Mouse (Mus musculus) embryo, embryonic 9.5 days (tissue): ENCODE data around the gene C87499.

ENCODE experiments used
- DNase-seq: peaks from one replicate; pipeline ENCODE4 v3.0.0-alpha.2; 2017; ENCODE audit errors: extremely low spot score

C87499 gene

DNA sequence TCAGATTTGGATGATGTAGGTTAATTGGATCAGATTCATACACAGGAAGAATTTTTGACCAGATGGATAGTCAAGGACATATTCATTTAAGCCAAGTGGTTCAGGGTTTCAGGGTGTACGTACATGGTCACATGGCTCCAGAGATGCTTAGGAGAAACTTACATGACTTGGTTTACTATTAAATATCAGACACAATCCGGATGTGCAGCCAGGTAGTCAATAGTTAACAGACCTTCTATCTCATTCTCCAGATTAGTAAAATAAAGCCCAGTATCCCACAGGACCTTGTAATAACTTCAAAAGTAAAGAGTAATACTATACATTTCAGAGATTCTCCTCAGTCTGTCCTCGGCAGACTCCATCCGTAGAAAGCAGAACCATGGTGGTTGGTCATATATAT, at the start of gene C87499:
C87499 (minus strand) TSS at position 101 of the 400 bp plus-strand sequence.
- no peak for DNase-seq

DNA sequence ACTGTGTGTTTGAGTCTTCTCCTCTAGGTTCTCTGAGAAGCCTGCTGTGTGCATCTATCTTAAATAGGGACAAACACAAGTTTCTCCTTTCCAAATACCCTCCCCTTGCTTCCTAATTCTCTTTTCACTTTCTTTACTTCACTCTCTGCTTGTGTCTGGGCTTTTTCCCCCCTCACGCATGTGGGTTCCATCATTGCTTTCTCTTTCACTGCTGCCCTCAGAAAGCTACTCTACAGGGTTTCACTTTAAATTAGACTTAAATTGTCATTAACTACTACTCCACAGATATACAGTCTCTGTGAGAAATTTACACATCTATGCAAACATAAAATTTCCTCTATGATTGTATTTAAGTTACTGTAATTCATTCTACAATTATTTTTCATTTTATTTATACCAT, 49.6 kb upstream of the C87499 start, which contains the start of gene Ifna2:
Ifna2 (minus strand) TSS at position 101 of the 400 bp plus-strand sequence.
- no peak for DNase-seq

GRCm38 (mm10) chr4:88681353-88681752, 47.1 kb upstream of the C87499 start:
- no peak for DNase-seq

GRCm38 (mm10) chr4:88680362-88680761, 46.2 kb upstream of the C87499 start:
- DNase-seq: peak; percentile 5

- no peak for DNase-seq
These were observed 42.6 kb upstream of the C87499 start, which contains the start of gene Ifna16 for GRCm38 (mm10) chr4:88676824-88677223. Gene Ifna16, minus strand, starts transcription at chr4:88676924.

GRCm38 (mm10) chr4:88655461-88655860, 21.2 kb upstream of the C87499 start:
- DNase-seq: no peak

DNA sequence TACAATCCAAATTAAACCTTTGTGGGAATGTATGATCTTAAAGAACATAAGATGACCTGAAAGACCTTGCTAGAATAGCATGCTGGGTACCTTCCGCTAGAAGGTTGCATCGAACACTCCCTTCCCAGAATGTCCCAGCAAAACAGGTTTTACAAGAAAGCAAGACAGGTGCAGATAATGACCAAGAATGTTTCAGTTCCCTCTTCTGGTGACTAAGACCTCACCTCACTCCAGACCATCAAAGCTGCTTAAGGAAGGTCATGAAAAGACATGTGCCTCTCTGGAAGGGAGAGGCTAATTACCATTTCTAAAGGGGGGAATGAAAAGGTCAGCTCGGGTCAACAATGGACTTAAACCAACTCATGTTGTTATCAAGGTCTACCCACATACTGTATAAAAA, 19.4 kb upstream of the C87499 start:
- no peak for DNase-seq

DNA sequence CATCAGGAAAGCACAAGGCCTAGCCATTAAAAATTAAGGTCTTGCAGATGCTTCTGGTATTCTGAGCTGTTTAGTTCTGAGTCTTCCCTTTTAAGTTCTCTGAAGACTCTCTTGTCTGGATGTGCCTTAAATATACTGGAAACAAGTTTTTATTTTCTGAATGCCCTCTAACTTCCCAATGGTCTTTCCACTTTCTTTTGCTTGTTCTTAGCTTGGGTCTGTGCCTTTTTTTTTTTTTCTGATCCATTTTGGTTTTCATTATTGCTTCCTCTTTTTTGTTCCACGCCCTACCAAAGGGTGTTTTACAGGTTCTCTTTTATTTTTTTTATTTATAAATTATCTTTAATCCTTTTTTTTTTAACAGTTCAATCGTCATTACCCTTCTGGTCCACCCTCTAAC, 10.1 kb upstream of the C87499 start, which contains the start of gene Ifna13:
Ifna13 (minus strand) TSS at position 101 of the 400 bp plus-strand sequence.
- no peak for DNase-seq

GRCm38 (mm10) chr4:88642526-88642925, 8.3 kb upstream of the C87499 start:
- DNase-seq: peak; percentile 5

GRCm38 (mm10) chr4:88641077-88641831, 7.0 kb upstream of the C87499 start:
- DNase-seq: peak; percentile 89

- DNase-seq: no peak
These were observed 6.5 kb upstream of the C87499 start for GRCm38 (mm10) chr4:88640704-88641076.

- no peak for DNase-seq
These were observed 30.9 kb downstream of the C87499 start, which contains the start of gene Ifna12 for GRCm38 (mm10) chr4:88603276-88603675. Gene Ifna12, minus strand, starts transcription at chr4:88603376.

DNA sequence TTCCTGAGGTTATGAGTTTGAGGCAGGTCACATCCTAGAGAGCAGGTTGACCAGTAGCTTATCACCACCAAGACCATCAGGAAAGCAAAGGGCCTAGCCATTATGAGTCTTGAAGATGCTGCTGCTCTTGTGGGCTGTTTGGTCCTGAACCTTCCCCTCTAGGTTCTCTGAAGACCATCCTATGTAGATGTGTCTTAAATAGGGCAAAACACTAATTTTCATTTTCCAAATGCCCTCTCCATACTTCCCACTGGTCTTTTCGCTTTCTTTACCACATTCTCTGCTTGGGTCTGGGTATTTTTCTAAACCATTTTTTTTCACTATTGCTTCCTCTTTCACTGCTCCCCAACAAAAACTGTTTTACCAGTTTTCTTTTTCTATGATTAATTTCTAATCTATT, 41.9 kb downstream of the C87499 start, which contains the start of gene Ifna9:
Ifna9 (minus strand) TSS at position 101 of the 400 bp plus-strand sequence.
- DNase-seq: no peak
